Mouse (Mus musculus) embryonic facial prominence, embryonic 10.5 days (tissue): ENCODE data around the gene Dyx1c1. TPM values are rescaled to one million over a fixed set of nuclear protein-coding genes. Genes with fewer than 3 reads are reported as not detected.
A peak's percentile ranks its signal among the peaks of the same experiment; 100 is the strongest.

Source experiments
- DNase-seq: peaks from one replicate; pipeline ENCODE4 v3.0.0-alpha.2; 2017; ENCODE audit warnings: low spot score
- H3K27ac ChIP-seq: fragments of 300-500 bp; sonication (generic); replicated peaks from 2 replicates; pipeline ENCODE4 v1.5.1; 2016; ENCODE audit warnings: mild to moderate bottlenecking
- H3K27me3 ChIP-seq: fragments of 300-500 bp; sonication (generic); replicated peaks from 2 replicates; pipeline ENCODE4 v1.6.1; 2016; ENCODE audit warnings: low read depth, mild to moderate bottlenecking; ENCODE audit not compliant: poor library complexity, severe bottlenecking
- H3K36me3 ChIP-seq: fragments of 300-500 bp; sonication (generic); replicated peaks from 2 replicates; pipeline ENCODE4 v1.6.1; 2016; ENCODE audit warnings: mild to moderate bottlenecking, moderate library complexity
- H3K4me1 ChIP-seq: fragments of 300-500 bp; sonication (generic); 2 replicates; pipeline ENCODE4 v1.6.1; 2016
- H3K4me3 ChIP-seq: fragments of 300-500 bp; sonication (generic); 2 replicates; pipeline ENCODE4 v1.5.1; 2016; ENCODE audit warnings: mild to moderate bottlenecking, moderate library complexity
- H3K9me3 ChIP-seq: fragments of 300-500 bp; sonication (generic); 2 replicates; pipeline ENCODE4 v1.6.1; 2016; ENCODE audit warnings: mild to moderate bottlenecking
- WGBS: fragments of 180-500 bp; shearing (Covaris S2); methylation state at CpG from one replicate; pipeline ENCODE4 v1.1.7; 2016; 5-methylcytosine and 5-hydroxymethylcytosine counted together
- polyA plus RNA-seq: library from polyadenylated mRNA; unstranded; fragments of >200 nt; fragmentation: Nextera tagmentation; extraction: Ambion mirVana; gene quantifications from 2 replicates; pipeline ENCODE4 v1.2.1, GENCODE M21; 2016

Dyx1c1 gene
- polyA plus RNA-seq, 1 experiment from 2014 or later: 1.7 TPM

GRCm38 (mm10) chr9:72947010-72947409 lies 11.6 kb upstream of the Dyx1c1 start:
- 93% methylated on average over 1 of the region's 1 CpGs for WGBS
- H3K27ac ChIP-seq: no peak overlapping the region
- H3K4me1 ChIP-seq: no peaks in the 10 kb centered on the region
- peaks cover 52% of the 10 kb centered on the region for H3K36me3 ChIP-seq
- peaks cover 7% of the 10 kb centered on the region; the same call in 1 of the 2 replicates for H3K9me3 ChIP-seq
- H3K4me3 ChIP-seq: no peak overlapping the region
- H3K27me3 ChIP-seq: no peaks in the 10 kb centered on the region
- DNase-seq: no peak

GRCm38 (mm10) chr9:72949572-72949971 lies 9.0 kb upstream of the Dyx1c1 start:
- Histone ChIP-seq H3K27me3 (no peaks in the 10 kb centered on the region), H3K4me1 (no peaks in the 10 kb centered on the region), H3K9me3 (peaks cover 7% of the 10 kb centered on the region; the same call in 1 of the 2 replicates), H3K27ac (no peak overlapping the region), H3K4me3 (no peak overlapping the region), H3K36me3 (peaks cover 32% of the 10 kb centered on the region)
- DNase-seq: no peak
- 76% methylated on average over 7 of the region's 7 CpGs for WGBS

GRCm38 (mm10) chr9:72954746-72955145 lies 3.8 kb upstream of the Dyx1c1 start:
- Histone ChIP-seq H3K9me3 (no peaks in the 10 kb centered on the region), H3K4me3 (no peak overlapping the region), H3K36me3 (no peaks in the 10 kb centered on the region), H3K27me3 (no peaks in the 10 kb centered on the region), H3K4me1 (peaks cover 14% of the 10 kb centered on the region), H3K27ac (no peak overlapping the region)
- peak; percentile 47 for DNase-seq
- 62% methylated on average over 2 of the region's 2 CpGs for whole genome bisulfite sequencing

- Histone ChIP-seq H3K4me1 (peaks cover 14% of the 10 kb centered on the region), H3K27ac (no peak overlapping the region), H3K4me3 (no peak overlapping the region), H3K27me3 (no peaks in the 10 kb centered on the region), H3K9me3 (no peaks in the 10 kb centered on the region), H3K36me3 (no peaks in the 10 kb centered on the region)
- WGBS: 18% methylated on average over 1 of the region's 1 CpGs
- DNase-seq: peak; percentile 66
Measured at GRCm38 (mm10) chr9:72955546-72955945, 3.0 kb upstream of the Dyx1c1 start.

- DNase-seq: no peak
- peaks cover 14% of the 10 kb centered on the region for H3K4me1 ChIP-seq
- H3K27ac ChIP-seq: no peak overlapping the region
- WGBS: 81% methylated on average over 8 of the region's 8 CpGs
- no peaks in the 10 kb centered on the region for H3K27me3 ChIP-seq
- no peaks in the 10 kb centered on the region for H3K36me3 ChIP-seq
- H3K9me3 ChIP-seq: no peaks in the 10 kb centered on the region
- no peak overlapping the region for H3K4me3 ChIP-seq
Measured at GRCm38 (mm10) chr9:72961346-72961745, 2.8 kb downstream of the Dyx1c1 start.

- Histone ChIP-seq H3K36me3 (no peaks in the 10 kb centered on the region), H3K9me3 (no peaks in the 10 kb centered on the region), H3K27ac (no peak overlapping the region), H3K4me3 (no peak overlapping the region), H3K4me1 (peaks cover 14% of the 10 kb centered on the region), H3K27me3 (no peaks in the 10 kb centered on the region)
- DNase-seq: no peak
- 76% methylated on average over 15 of the region's 15 CpGs for WGBS
Measured at GRCm38 (mm10) chr9:72961959-72962358, 3.4 kb downstream of the Dyx1c1 start.

- Histone ChIP-seq H3K9me3 (no peaks in the 10 kb centered on the region), H3K4me3 (no peak overlapping the region), H3K27ac (no peak overlapping the region), H3K27me3 (no peaks in the 10 kb centered on the region), H3K4me1 (no peaks in the 10 kb centered on the region), H3K36me3 (no peaks in the 10 kb centered on the region)
- 39% methylated on average over 11 of the region's 11 CpGs for WGBS
- DNase-seq: peak; percentile 33
Measured at GRCm38 (mm10) chr9:72968349-72969061, 9.9 kb downstream of the Dyx1c1 start.

- Histone ChIP-seq H3K27ac (no peak overlapping the region), H3K27me3 (no peaks in the 10 kb centered on the region), H3K36me3 (no peaks in the 10 kb centered on the region), H3K4me3 (no peak overlapping the region), H3K9me3 (no peaks in the 10 kb centered on the region), H3K4me1 (no peaks in the 10 kb centered on the region)
- WGBS: 64% methylated on average over 7 of the region's 7 CpGs
- DNase-seq: no peak
Measured at GRCm38 (mm10) chr9:72969874-72970273, 11.3 kb downstream of the Dyx1c1 start.

GRCm38 (mm10) chr9:72972435-72972834 lies 13.8 kb downstream of the Dyx1c1 start:
- no peak for DNase-seq
- Histone ChIP-seq H3K4me3 (no peak overlapping the region), H3K4me1 (no peaks in the 10 kb centered on the region), H3K27me3 (no peaks in the 10 kb centered on the region), H3K27ac (no peak overlapping the region), H3K9me3 (no peaks in the 10 kb centered on the region), H3K36me3 (no peaks in the 10 kb centered on the region)
- 90% methylated on average over 5 of the region's 5 CpGs for WGBS

- Histone ChIP-seq H3K36me3 (no peaks in the 10 kb centered on the region), H3K4me3 (no peak overlapping the region), H3K27ac (no peak overlapping the region), H3K27me3 (no peaks in the 10 kb centered on the region), H3K4me1 (no peaks in the 10 kb centered on the region), H3K9me3 (no peaks in the 10 kb centered on the region)
- DNase-seq: no peak
Measured at GRCm38 (mm10) chr9:72972984-72973383, 14.4 kb downstream of the Dyx1c1 start.

- H3K27me3 ChIP-seq: no peaks in the 10 kb centered on the region
- H3K4me3 ChIP-seq: no peak overlapping the region
- no peaks in the 10 kb centered on the region for H3K4me1 ChIP-seq
- no peaks in the 10 kb centered on the region for H3K9me3 ChIP-seq
- WGBS: 85% methylated on average over 5 of the region's 5 CpGs
- no peaks in the 10 kb centered on the region for H3K36me3 ChIP-seq
- no peak overlapping the region for H3K27ac ChIP-seq
- DNase-seq: no peak
Measured at GRCm38 (mm10) chr9:72974734-72975133, 16.1 kb downstream of the Dyx1c1 start.

- H3K9me3 ChIP-seq: no peaks in the 10 kb centered on the region
Measured at GRCm38 (mm10) chr9:72975242-72975641, 16.7 kb downstream of the Dyx1c1 start.

GRCm38 (mm10) chr9:72983066-72983465 lies 24.5 kb downstream of the Dyx1c1 start:
- Histone ChIP-seq H3K36me3 (no peaks in the 10 kb centered on the region), H3K4me1 (peaks cover 13% of the 10 kb centered on the region), H3K4me3 (no peak overlapping the region), H3K27ac (no peak overlapping the region), H3K27me3 (no peaks in the 10 kb centered on the region), H3K9me3 (no peaks in the 10 kb centered on the region)
- no peak for DNase-seq
- 74% methylated on average over 2 of the region's 2 CpGs for WGBS

More at GRCm38 (mm10) chr9:72975242-72975641, 16.7 kb downstream of the Dyx1c1 start:
- 96% methylated on average over 1 of the region's 1 CpGs for WGBS
- Histone ChIP-seq H3K4me3 (no peak overlapping the region), H3K27ac (no peak overlapping the region), H3K27me3 (no peaks in the 10 kb centered on the region), H3K36me3 (no peaks in the 10 kb centered on the region), H3K4me1 (no peaks in the 10 kb centered on the region)
- no peak for DNase-seq
